Mouse (Mus musculus): ENCODE data around the gene Nbr1. TPM values are rescaled to one million over a fixed set of nuclear protein-coding genes. Genes with fewer than 3 reads are reported as not detected.
A peak's percentile ranks its signal among the peaks of the same experiment; 100 is the strongest.

The Nbr1 gene
- polyA plus RNA-seq, 1 experiment from 2014 or later: 44.5 TPM

- H3K9me3 ChIP-seq (ENCODE audit: control insufficient read depth): no peaks in the 10 kb centered on the region
- H3K27me3 ChIP-seq (replicated peaks; ENCODE audit: control insufficient read depth, insufficient read depth, low read length): no peaks in the 10 kb centered on the region
- no peak for TF ChIP-seq CTCF (IDR thresholded peaks at IDR 0.05; ENCODE audit: low read depth)
- no peaks in the 10 kb centered on the region for H3K4me1 ChIP-seq (replicated peaks; ENCODE audit: control insufficient read depth, insufficient read depth, low read length)
- H3K4me3 ChIP-seq (ENCODE audit: low read depth, low read length): no peak overlapping the region
- no peak overlapping the region for H3K9ac ChIP-seq (ENCODE audit: low read depth, low read length)
- peaks cover 14% of the 10 kb centered on the region; the same call in 1 of the 2 replicates for H3K36me3 ChIP-seq (ENCODE audit: control insufficient read depth, insufficient read depth)
- H3K27ac ChIP-seq (ENCODE audit: low read depth, low read length): no peak overlapping the region
- no peak overlapping the region for H3K4me2 ChIP-seq (replicated peaks; ENCODE audit: low read depth)
- ATAC-seq: no peak
- WGBS: 93% methylated on average over 10 of the region's 10 CpGs
Observed at GRCm38 (mm10) chr11:101525056-101525455, 26.9 kb upstream of the Nbr1 start.

- TF ChIP-seq CTCF (IDR thresholded peaks at IDR 0.05; ENCODE audit: low read depth): no peak
- ATAC-seq: no peak
- Histone ChIP-seq H3K4me3 (ENCODE audit: low read depth, low read length) (no peak overlapping the region), H3K4me2 (replicated peaks; ENCODE audit: low read depth) (no peak overlapping the region), H3K9me3 (ENCODE audit: control insufficient read depth) (no peaks in the 10 kb centered on the region), H3K9ac (ENCODE audit: low read depth, low read length) (no peak overlapping the region), H3K36me3 (ENCODE audit: control insufficient read depth, insufficient read depth) (peaks cover 14% of the 10 kb centered on the region; the same call in 1 of the 2 replicates), H3K27ac (ENCODE audit: low read depth, low read length) (no peak overlapping the region), H3K27me3 (replicated peaks; ENCODE audit: control insufficient read depth, insufficient read depth, low read length) (no peaks in the 10 kb centered on the region), H3K4me1 (replicated peaks; ENCODE audit: control insufficient read depth, insufficient read depth, low read length) (no peaks in the 10 kb centered on the region)
- WGBS: 92% methylated on average over 9 of the region's 9 CpGs
Observed at GRCm38 (mm10) chr11:101525936-101526595, 25.9 kb upstream of the Nbr1 start.

- no peak for ATAC-seq
- Histone ChIP-seq H3K4me3 (ENCODE audit: low read depth, low read length) (no peak overlapping the region), H3K27me3 (replicated peaks; ENCODE audit: control insufficient read depth, insufficient read depth, low read length) (no peaks in the 10 kb centered on the region), H3K9me3 (ENCODE audit: control insufficient read depth) (no peaks in the 10 kb centered on the region), H3K4me2 (replicated peaks; ENCODE audit: low read depth) (no peak overlapping the region), H3K9ac (ENCODE audit: low read depth, low read length) (no peak overlapping the region), H3K4me1 (replicated peaks; ENCODE audit: control insufficient read depth, insufficient read depth, low read length) (no peaks in the 10 kb centered on the region), H3K36me3 (ENCODE audit: control insufficient read depth, insufficient read depth) (peaks cover 14% of the 10 kb centered on the region; the same call in 1 of the 2 replicates), H3K27ac (ENCODE audit: low read depth, low read length) (no peak overlapping the region)
- 88% methylated on average over 4 of the region's 4 CpGs for WGBS
- no peak for TF ChIP-seq CTCF (IDR thresholded peaks at IDR 0.05; ENCODE audit: low read depth)
Observed at GRCm38 (mm10) chr11:101526686-101527085, 25.3 kb upstream of the Nbr1 start.

- Histone ChIP-seq H3K9ac (ENCODE audit: low read depth, low read length) (no peak overlapping the region; the same call in 1 of the 2 replicates), H3K27ac (ENCODE audit: low read depth, low read length) (peak overlapping the region; percentile 73), H3K4me3 (ENCODE audit: low read depth, low read length) (no peak overlapping the region), H3K36me3 (ENCODE audit: control insufficient read depth, insufficient read depth) (peaks cover 3% of the 10 kb centered on the region; the same call in 1 of the 2 replicates), H3K27me3 (replicated peaks; ENCODE audit: control insufficient read depth, insufficient read depth, low read length) (no peaks in the 10 kb centered on the region), H3K9me3 (ENCODE audit: control insufficient read depth) (no peaks in the 10 kb centered on the region), H3K4me2 (replicated peaks; ENCODE audit: low read depth) (peak overlapping the region; percentile 17; the same call in 1 of the 2 replicates), H3K4me1 (replicated peaks; ENCODE audit: control insufficient read depth, insufficient read depth, low read length) (no peaks in the 10 kb centered on the region)
- no peak; the same call in 1 of the 2 replicates for TF ChIP-seq CTCF (IDR thresholded peaks at IDR 0.05; ENCODE audit: low read depth)
- 70% methylated on average over 9 of the region's 9 CpGs for WGBS
- ATAC-seq: peak; percentile 80
Observed at GRCm38 (mm10) chr11:101543533-101543932, 8.4 kb upstream of the Nbr1 start.

GRCm38 (mm10) chr11:101544132-101544531 is 7.8 kb upstream of the Nbr1 start:
- no peak for TF ChIP-seq CTCF (IDR thresholded peaks at IDR 0.05; ENCODE audit: low read depth)
- ATAC-seq: no peak
- Histone ChIP-seq H3K27me3 (replicated peaks; ENCODE audit: control insufficient read depth, insufficient read depth, low read length) (no peaks in the 10 kb centered on the region), H3K9me3 (ENCODE audit: control insufficient read depth) (no peaks in the 10 kb centered on the region), H3K36me3 (ENCODE audit: control insufficient read depth, insufficient read depth) (peaks cover 3% of the 10 kb centered on the region; the same call in 1 of the 2 replicates), H3K9ac (ENCODE audit: low read depth, low read length) (no peak overlapping the region), H3K27ac (ENCODE audit: low read depth, low read length) (peak overlapping the region; percentile 73), H3K4me3 (ENCODE audit: low read depth, low read length) (no peak overlapping the region), H3K4me1 (replicated peaks; ENCODE audit: control insufficient read depth, insufficient read depth, low read length) (no peaks in the 10 kb centered on the region), H3K4me2 (replicated peaks; ENCODE audit: low read depth) (no peak overlapping the region)
- WGBS: 75% methylated on average over 1 of the region's 1 CpGs

- H3K27ac ChIP-seq (ENCODE audit: low read depth, low read length): no peak overlapping the region
Observed at GRCm38 (mm10) chr11:101548526-101548925, 3.4 kb upstream of the Nbr1 start.

More at GRCm38 (mm10) chr11:101548526-101548925, 3.4 kb upstream of the Nbr1 start:
- no peaks in the 10 kb centered on the region for H3K27me3 ChIP-seq (replicated peaks; ENCODE audit: control insufficient read depth, insufficient read depth, low read length)
- no peak for TF ChIP-seq CTCF (IDR thresholded peaks at IDR 0.05; ENCODE audit: low read depth)
- no peaks in the 10 kb centered on the region for H3K9me3 ChIP-seq (ENCODE audit: control insufficient read depth)
- peaks cover 3% of the 10 kb centered on the region; the same call in 1 of the 2 replicates for H3K36me3 ChIP-seq (ENCODE audit: control insufficient read depth, insufficient read depth)
- no peak for ATAC-seq
- H3K9ac ChIP-seq (ENCODE audit: low read depth, low read length): no peak overlapping the region
- no peak overlapping the region for H3K4me2 ChIP-seq (replicated peaks; ENCODE audit: low read depth)
- H3K4me3 ChIP-seq (ENCODE audit: low read depth, low read length): no peak overlapping the region
- peaks cover 4% of the 10 kb centered on the region; the same call in 1 of the 2 replicates for H3K4me1 ChIP-seq (replicated peaks; ENCODE audit: control insufficient read depth, insufficient read depth, low read length)
